ENCODE assay signal across 10 mouse cellular contexts in genomic region chr1:160863027-160863426, GRCm38 (mm10). TPM values are rescaled to one million over a fixed set of nuclear protein-coding genes. Genes with fewer than 3 reads are reported as not detected.
DNase-seq lines count a peak whose midpoint lies in the region.
"Had no signal": no experiment of that assay in that cellular context is flagged by ENCODE, and none has a peak within 500 bp of the region (broad histone marks: within the 10 kb centered on the region; RNA-seq: fewer than 3 reads in every experiment).

No protein-coding gene starts in this region.

- peak; percentile 6 for DNase-seq in adrenal gland, postnatal 14 days
- DNase-seq in adrenal gland, postnatal 4 days (ENCODE audit: low spot score in 2 of 2) = no peak
- DNase-seq in spleen, adult 18-20 months = peak; percentile 9 to 43
- no peak for DNase-seq in spleen, postnatal 4 days (ENCODE audit: low spot score in 2 of 2)
- DNase-seq in cerebellum, postnatal 36 days = peak; percentile 53 to 60
- DNase-seq in left cerebral cortex, postnatal 14 days (ENCODE audit: low spot score in 2 of 2) = peak; percentile 30 to 58
- DNase-seq in splenic B cell, adult 2 months (ENCODE audit: low read depth, low spot score) = peak; percentile 80
- no peak for DNase-seq in midbrain, embryonic 10.5 days (ENCODE audit: low spot score)

- WGBS in midbrain, embryonic 10.5 days = 81% methylated on average over 4 of the region's 4 CpGs

- no peak overlapping the region for H3K4me3 ChIP-seq in midbrain, embryonic 10.5 days
- H3K4me3 ChIP-seq: erythroblast, embryonic 14.5 days; liver, embryonic 15.5 days had no signal

- intact Hi-C loops in left cerebral cortex, postnatal 14 days (cut with DNase I) = loop anchor here (2.0 kb wide), 1 partner anchor 118 kb away; no protein-coding TSS in a partner anchor

- H3K27me3 ChIP-seq in splenic B cell, adult 2 months (ENCODE audit: control insufficient read depth, insufficient read depth, low read length, poor library complexity, severe bottlenecking) = no peaks in the 10 kb centered on the region
- no peaks in the 10 kb centered on the region for H3K27me3 ChIP-seq in midbrain, embryonic 10.5 days (ENCODE audit: low read depth, poor library complexity, severe bottlenecking)
- H3K27me3 ChIP-seq: liver, embryonic 15.5 days had no signal

- H3K4me1 ChIP-seq in midbrain, embryonic 10.5 days = no peaks in the 10 kb centered on the region
- H3K4me1 ChIP-seq: liver, embryonic 15.5 days had no signal

- no peaks in the 10 kb centered on the region for H3K9me3 ChIP-seq in midbrain, embryonic 10.5 days (replicated peaks)
- H3K9me3 ChIP-seq: liver, embryonic 15.5 days had no signal

- H3K36me3 ChIP-seq in splenic B cell, adult 2 months (ENCODE audit: control insufficient read depth, insufficient read depth, low read length, poor library complexity, severe bottlenecking) = no peaks in the 10 kb centered on the region
- no peaks in the 10 kb centered on the region for H3K36me3 ChIP-seq in midbrain, embryonic 10.5 days
- H3K36me3 ChIP-seq: liver, embryonic 15.5 days had no signal

- no peak overlapping the region for H3K27ac ChIP-seq in midbrain, embryonic 10.5 days (replicated peaks)
- H3K27ac ChIP-seq: liver, embryonic 15.5 days had no signal

RNA-seq across cellular contexts. Expression of gene Rc3h1, which starts 43.2 kb away (rescaled TPM):
- 44.0 and 46.1 TPM in 2 replicates for total RNA-seq in adrenal gland, postnatal 14 days (2021)
- total RNA-seq in adrenal gland, postnatal 4 days (2021) = 10 to 100 TPM; 46.0 to 47.7 TPM
- total RNA-seq in left cerebral cortex, postnatal 14 days (2021) = 10 to 100 TPM; 38.3 to 41.8 TPM
- polyA plus RNA-seq in midbrain, embryonic 10.5 days (2016; fragmentation: Nextera tagmentation; extraction: Ambion mirVana) = 6.9 and 7.5 TPM in 2 replicates

Comparison
In these comparisons a context has a peak if more than half of its experiments do, and no peak if none do; other contexts are left out.
1. DNase-seq: peak in adrenal gland, postnatal 14 days (single experiment), spleen, adult 18-20 months (2 of 2), cerebellum, postnatal 36 days (2 of 2), left cerebral cortex, postnatal 14 days (2 of 2) and splenic B cell, adult 2 months (single experiment); none in adrenal gland, postnatal 4 days (0 of 2), spleen, postnatal 4 days (0 of 2) and midbrain, embryonic 10.5 days (single experiment).